ENCODE assay signal across 11 mouse cellular contexts in genomic region chr12:80021030-80021473, GRCm38 (mm10).
DNase-seq lines count a peak whose midpoint lies in the region; ATAC-seq and TF ChIP-seq lines count a peak whose summit lies in the region.
"Had no signal": no experiment of that assay in that cellular context is flagged by ENCODE, and none has a peak within 500 bp of the region (broad histone marks: within the 10 kb centered on the region; RNA-seq: fewer than 3 reads in every experiment).

No protein-coding gene starts in this region.

- no peak overlapping the region for H3K4me2 ChIP-seq in lung, postnatal 0 days (replicated peaks; ENCODE audit: low read depth, low read length)
- H3K4me2 ChIP-seq in embryonic facial prominence, embryonic 14.5 days (ENCODE audit: low read depth, low read length): peak overlapping the region; percentile 43; the same call in 1 of the 2 replicates
- peak overlapping the region; percentile 12; the same call in 1 of the 2 replicates for H3K4me2 ChIP-seq in hindbrain, embryonic 15.5 days
- H3K4me2 ChIP-seq in neural tube, embryonic 15.5 days: no peak overlapping the region
- H3K4me2 ChIP-seq: liver, embryonic 15.5 days had no signal

- TF ChIP-seq EP300 in lung, postnatal 0 days (IDR thresholded peaks at IDR 0.05): no peak

- H3K27ac ChIP-seq in lung, postnatal 0 days (ENCODE audit: low read length): no peak overlapping the region
- H3K27ac ChIP-seq in embryonic facial prominence, embryonic 14.5 days (replicated peaks; ENCODE audit: low read depth, low read length): peak overlapping the region; percentile 92
- H3K27ac ChIP-seq in hindbrain, embryonic 15.5 days (replicated peaks): peak overlapping the region; percentile 66; the same call in 1 of the 2 replicates
- peak overlapping the region; percentile 6 for H3K27ac ChIP-seq in neural tube, embryonic 15.5 days (replicated peaks)
- H3K27ac ChIP-seq: liver, embryonic 15.5 days had no signal

- WGBS in lung, postnatal 0 days: 31% methylated on average over 6 of the region's 6 CpGs
- WGBS in embryonic facial prominence, embryonic 14.5 days: 8% methylated on average over 6 of the region's 6 CpGs
- WGBS in hindbrain, embryonic 15.5 days: 5% methylated on average over 6 of the region's 6 CpGs
- 7% methylated on average over 6 of the region's 6 CpGs for WGBS in neural tube, embryonic 15.5 days

- no peaks in the 10 kb centered on the region for H3K36me3 ChIP-seq in lung, postnatal 0 days (ENCODE audit: insufficient read depth, low read length)
- no peaks in the 10 kb centered on the region for H3K36me3 ChIP-seq in embryonic facial prominence, embryonic 14.5 days (ENCODE audit: control insufficient read depth, insufficient read depth, low read length)
- H3K36me3 ChIP-seq in hindbrain, embryonic 15.5 days: no peaks in the 10 kb centered on the region
- H3K36me3 ChIP-seq in neural tube, embryonic 15.5 days: no peaks in the 10 kb centered on the region
- H3K36me3 ChIP-seq: liver, embryonic 15.5 days had no signal

- H3K4me3 ChIP-seq in lung, postnatal 0 days (ENCODE audit: low read depth, low read length): no peak overlapping the region
- no peak overlapping the region for H3K4me3 ChIP-seq in embryonic facial prominence, embryonic 14.5 days (ENCODE audit: low read depth, low read length)
- no peak overlapping the region for H3K4me3 ChIP-seq in hindbrain, embryonic 15.5 days
- H3K4me3 ChIP-seq in neural tube, embryonic 15.5 days (replicated peaks): no peak overlapping the region
- H3K4me3 ChIP-seq: liver, embryonic 15.5 days had no signal

- TF ChIP-seq CTCF in lung, postnatal 0 days (IDR thresholded peaks at IDR 0.05): no peak

- no peak for ATAC-seq in lung, postnatal 0 days
- peak; percentile 80 for ATAC-seq in embryonic facial prominence, embryonic 14.5 days (ENCODE audit: low read depth)
- ATAC-seq in hindbrain, embryonic 15.5 days (ENCODE audit: low FRiP score, low read depth): no peak
- ATAC-seq in neural tube, embryonic 15.5 days (ENCODE audit: low FRiP score): no peak
- no peak for ATAC-seq in activated CD4-positive, CD25-positive, alpha-beta regulatory T cell, adult 4 months
- ATAC-seq: Patski had no signal

- peaks cover 13% of the 10 kb centered on the region; the same call in 1 of the 2 replicates for H3K4me1 ChIP-seq in lung, postnatal 0 days (ENCODE audit: insufficient read depth, low read depth, low read length)
- peaks cover 54% of the 10 kb centered on the region for H3K4me1 ChIP-seq in embryonic facial prominence, embryonic 14.5 days (ENCODE audit: control insufficient read depth, insufficient read depth, low read length)
- H3K4me1 ChIP-seq in hindbrain, embryonic 15.5 days (replicated peaks): peaks cover 29% of the 10 kb centered on the region
- peaks cover 29% of the 10 kb centered on the region for H3K4me1 ChIP-seq in neural tube, embryonic 15.5 days

- no peaks in the 10 kb centered on the region for H3K27me3 ChIP-seq in lung, postnatal 0 days (replicated peaks; ENCODE audit: insufficient read depth, low read length)
- no peaks in the 10 kb centered on the region for H3K27me3 ChIP-seq in embryonic facial prominence, embryonic 14.5 days (replicated peaks; ENCODE audit: control insufficient read depth, insufficient read depth, low read length)
- no peaks in the 10 kb centered on the region for H3K27me3 ChIP-seq in hindbrain, embryonic 15.5 days
- no peaks in the 10 kb centered on the region for H3K27me3 ChIP-seq in neural tube, embryonic 15.5 days (replicated peaks)
- H3K27me3 ChIP-seq: Patski had no signal

- H3K9me3 ChIP-seq in lung, postnatal 0 days (ENCODE audit: low read length): no peaks in the 10 kb centered on the region
- no peaks in the 10 kb centered on the region for H3K9me3 ChIP-seq in embryonic facial prominence, embryonic 14.5 days (ENCODE audit: control insufficient read depth, low read length)
- H3K9me3 ChIP-seq in hindbrain, embryonic 15.5 days: no peaks in the 10 kb centered on the region
- no peaks in the 10 kb centered on the region for H3K9me3 ChIP-seq in neural tube, embryonic 15.5 days (replicated peaks)
- H3K9me3 ChIP-seq: liver, embryonic 15.5 days had no signal

- no peak overlapping the region for H3K9ac ChIP-seq in lung, postnatal 0 days (replicated peaks; ENCODE audit: low read depth)
- H3K9ac ChIP-seq in embryonic facial prominence, embryonic 14.5 days (ENCODE audit: low read depth, low read length): no peak overlapping the region
- no peak overlapping the region for H3K9ac ChIP-seq in hindbrain, embryonic 15.5 days
- no peak overlapping the region for H3K9ac ChIP-seq in neural tube, embryonic 15.5 days (replicated peaks)
- H3K9ac ChIP-seq: liver, embryonic 15.5 days had no signal

- DNase-seq in lung, postnatal 0 days (ENCODE audit: low spot score): peak; percentile 39
- DNase-seq in lung, adult 18-20 months: no peak
- DNase-seq in embryonic facial prominence, embryonic 14.5 days (ENCODE audit: low spot score): peak; percentile 92
- DNase-seq in urinary bladder, postnatal 25 days (ENCODE audit: low spot score): no peak
- DNase-seq: kidney, postnatal 14 days; thymus, adult 18-20 months had no signal

Comparison
In these comparisons a context has a peak if more than half of its experiments do, and no peak if none do; other contexts are left out.
1. DNase-seq: peak in lung, postnatal 0 days (single experiment) and embryonic facial prominence, embryonic 14.5 days (single experiment); none in lung, adult 18-20 months (0 of 2) and urinary bladder, postnatal 25 days (single experiment).
2. H3K4me2 ChIP-seq: peak in embryonic facial prominence, embryonic 14.5 days (single experiment) and hindbrain, embryonic 15.5 days (single experiment); none in lung, postnatal 0 days (single experiment) and neural tube, embryonic 15.5 days (single experiment).